Mouse (Mus musculus): ENCODE measurements around the gene Ly6g6d.

DNA sequence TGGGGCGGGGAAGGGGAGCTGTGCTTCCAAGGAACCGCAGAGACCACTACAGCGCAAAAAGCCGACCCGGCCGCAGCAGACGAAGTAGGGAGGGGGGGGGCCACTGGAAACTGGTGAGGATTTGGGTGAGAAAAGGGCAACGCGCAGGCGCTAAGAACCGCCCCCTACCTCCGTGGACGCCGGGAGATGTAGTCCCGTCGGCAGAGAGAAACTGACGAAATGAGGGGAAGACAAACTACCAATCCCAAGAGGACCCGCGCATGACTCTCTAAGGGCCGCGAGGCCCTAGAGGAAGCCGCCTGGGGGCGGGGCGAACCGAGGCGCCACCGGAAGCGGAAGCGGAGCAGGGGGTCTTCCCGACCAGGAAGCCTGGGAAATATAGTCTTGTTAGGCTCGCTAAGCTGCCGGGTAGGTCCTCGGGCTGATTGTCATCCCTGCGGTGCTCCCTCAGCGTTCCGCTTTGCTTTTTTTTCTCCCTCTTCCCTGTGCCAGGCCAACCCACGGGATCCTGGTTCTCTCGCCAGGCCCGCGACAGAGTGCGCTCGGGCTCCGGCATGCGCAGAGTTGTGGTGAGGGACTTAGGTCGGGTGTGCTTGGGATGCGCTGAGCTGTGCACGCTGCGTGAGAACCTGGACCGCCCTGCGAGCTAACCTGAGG lies 43.4 kb upstream of the Ly6g6d start, which contains the start of gene Gpank1:
- peak; percentile 80 for TF ChIP-seq POLR2A (IDR thresholded peaks at IDR 0.05; ENCODE audit: extremely low read depth, insufficient read depth, low read length)
- no peak for TF ChIP-seq CTCF (IDR thresholded peaks at IDR 0.05; ENCODE audit: extremely low read depth, insufficient read depth, low read length)

Measured in cortical plate, adult 2 months (tissue).